Mouse (Mus musculus): ENCODE results near the gene Arid5b.

Arid5b gene

GRCm38 (mm10) chr10:68087722-68088121 is 190.8 kb downstream of the Arid5b start:
- DNase-seq (ENCODE audit: low read depth, low spot score) = no peak

- no peak for DNase-seq (ENCODE audit: low read depth, low spot score)
These were observed 191.6 kb downstream of the Arid5b start for GRCm38 (mm10) chr10:68086973-68087372.

GRCm38 (mm10) chr10:68085574-68085973 is 193.0 kb downstream of the Arid5b start:
- no peak for DNase-seq (ENCODE audit: low read depth, low spot score)

GRCm38 (mm10) chr10:68081712-68082111 is 196.8 kb downstream of the Arid5b start:
- no peak for DNase-seq (ENCODE audit: low read depth, low spot score)

GRCm38 (mm10) chr10:68079910-68080670 is 198.4 kb downstream of the Arid5b start:
- DNase-seq (ENCODE audit: low read depth, low spot score) = no peak

- DNase-seq (ENCODE audit: low read depth, low spot score) = no peak
These were observed 199.8 kb downstream of the Arid5b start for GRCm38 (mm10) chr10:68078708-68079107.

GRCm38 (mm10) chr10:68075181-68075580 is 203.4 kb downstream of the Arid5b start:
- DNase-seq (ENCODE audit: low read depth, low spot score) = no peak

GRCm38 (mm10) chr10:68074291-68074690 is 204.2 kb downstream of the Arid5b start:
- no peak for DNase-seq (ENCODE audit: low read depth, low spot score)

GRCm38 (mm10) chr10:68072626-68073025 is 205.9 kb downstream of the Arid5b start:
- no peak for DNase-seq (ENCODE audit: low read depth, low spot score)

- no peak for DNase-seq (ENCODE audit: low read depth, low spot score)
These were observed 207.5 kb downstream of the Arid5b start for GRCm38 (mm10) chr10:68071041-68071440.

- DNase-seq (ENCODE audit: low read depth, low spot score) = no peak
These were observed 210.1 kb downstream of the Arid5b start for GRCm38 (mm10) chr10:68068426-68068825.

- DNase-seq (ENCODE audit: low read depth, low spot score) = no peak
These were observed 210.6 kb downstream of the Arid5b start for GRCm38 (mm10) chr10:68067961-68068360.

- no peak for DNase-seq (ENCODE audit: low read depth, low spot score)
These were observed 212.4 kb downstream of the Arid5b start for GRCm38 (mm10) chr10:68066173-68066572.

GRCm38 (mm10) chr10:68064571-68064970 is 214.0 kb downstream of the Arid5b start:
- no peak for DNase-seq (ENCODE audit: low read depth, low spot score)

- no peak for DNase-seq (ENCODE audit: low read depth, low spot score)
These were observed 214.6 kb downstream of the Arid5b start for GRCm38 (mm10) chr10:68063806-68064545.

- no peak for DNase-seq (ENCODE audit: low read depth, low spot score)
These were observed 217.3 kb downstream of the Arid5b start for GRCm38 (mm10) chr10:68061249-68061615.

GRCm38 (mm10) chr10:68060590-68061248 is 217.8 kb downstream of the Arid5b start:
- DNase-seq (ENCODE audit: low read depth, low spot score) = no peak

- no peak for DNase-seq (ENCODE audit: low read depth, low spot score)
These were observed 220.2 kb downstream of the Arid5b start for GRCm38 (mm10) chr10:68058378-68058777.

- DNase-seq (ENCODE audit: low read depth, low spot score) = no peak
These were observed 220.7 kb downstream of the Arid5b start for GRCm38 (mm10) chr10:68057841-68058240.

GRCm38 (mm10) chr10:68054706-68055105 is 223.8 kb downstream of the Arid5b start:
- DNase-seq (ENCODE audit: low read depth, low spot score) = no peak

GRCm38 (mm10) chr10:68054131-68054530 is 224.4 kb downstream of the Arid5b start:
- no peak for DNase-seq (ENCODE audit: low read depth, low spot score)

GRCm38 (mm10) chr10:68052307-68052706 is 226.2 kb downstream of the Arid5b start:
- no peak for DNase-seq (ENCODE audit: low read depth, low spot score)

Measured in retina, adult 2 months (tissue).